Mouse (Mus musculus): ENCODE results near the gene Lce1k.
"Not testable (repeated sequence)": the region's sequence is repeated elsewhere in the genome, so short reads cannot be mapped to it uniquely, and the experiment has no call there.

Lce1k gene

GRCm38 (mm10) chr3:92807791-92808190 lies at the start of gene Lce1k:
Lce1k (minus strand) TSS chr3:92807891.
- no peak for DNase-seq (ENCODE audit: low spot score)

GRCm38 (mm10) chr3:92851186-92851585 lies 43.5 kb upstream of the Lce1k start, which contains the start of gene Lce1l:
Lce1l (minus strand) TSS chr3:92851286.
- no peak for DNase-seq (ENCODE audit: low spot score)

- DNase-seq (ENCODE audit: low spot score) = no peak
Observed at GRCm38 (mm10) chr3:92827108-92827507, 19.4 kb upstream of the Lce1k start, which contains the start of gene Kprp. Kprp (minus strand) TSS chr3:92827247.

DNA sequence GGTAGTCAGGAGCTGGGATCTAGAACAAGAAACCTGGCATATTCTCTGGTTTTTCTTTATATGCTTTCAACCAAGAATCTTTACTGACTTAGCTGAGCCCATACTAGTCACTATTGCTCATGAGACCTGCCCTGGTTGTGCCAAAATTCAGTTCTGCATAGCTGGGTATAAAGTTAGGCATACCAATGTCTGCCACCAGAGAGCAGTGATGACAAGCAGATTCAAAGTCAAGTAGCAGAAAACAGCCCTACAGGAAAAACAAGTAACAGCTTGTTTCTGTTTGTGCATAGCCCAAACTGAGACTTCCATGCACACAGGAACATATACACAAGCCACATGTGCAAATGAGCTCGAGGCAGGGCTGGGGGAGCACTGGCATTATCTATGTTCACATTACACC lies 18.1 kb upstream of the Lce1k start:
- DNase-seq (ENCODE audit: low spot score) = no peak

GRCm38 (mm10) chr3:92816036-92816435 lies 8.3 kb upstream of the Lce1k start:
- DNase-seq (ENCODE audit: low spot score) = not testable (repeated sequence)

- no peak for DNase-seq (ENCODE audit: low spot score)
Observed at GRCm38 (mm10) chr3:92815581-92815980, 7.9 kb upstream of the Lce1k start.

- no peak for DNase-seq (ENCODE audit: low spot score)
Observed at GRCm38 (mm10) chr3:92790414-92790813, 17.3 kb downstream of the Lce1k start, which contains the start of gene Lce1j. Lce1j (minus strand) TSS chr3:92790514.

- DNase-seq (ENCODE audit: low spot score) = no peak
Observed at GRCm38 (mm10) chr3:92778799-92779198, 28.9 kb downstream of the Lce1k start, which contains the start of gene Lce1i. Lce1i (minus strand) TSS chr3:92778899.

DNA sequence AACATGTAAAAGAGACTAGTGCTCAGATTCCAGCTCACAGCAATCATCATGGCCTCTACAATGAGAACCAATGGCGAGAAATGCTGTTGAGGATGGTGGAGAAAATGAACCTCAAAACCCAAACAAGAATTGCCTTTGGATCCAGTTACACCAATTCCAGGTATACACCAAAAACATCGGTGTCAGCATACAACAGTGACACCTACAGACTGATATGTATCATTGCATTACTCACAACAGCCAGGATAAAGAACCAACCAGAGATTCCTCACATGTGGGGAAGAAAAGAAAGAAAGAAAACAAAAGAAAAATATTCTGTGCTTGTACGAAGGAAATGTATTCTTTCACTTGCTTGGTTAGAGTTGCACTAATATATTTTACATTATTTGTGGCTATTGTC lies 36.1 kb downstream of the Lce1k start:
- no peak for DNase-seq (ENCODE audit: low spot score)

DNA sequence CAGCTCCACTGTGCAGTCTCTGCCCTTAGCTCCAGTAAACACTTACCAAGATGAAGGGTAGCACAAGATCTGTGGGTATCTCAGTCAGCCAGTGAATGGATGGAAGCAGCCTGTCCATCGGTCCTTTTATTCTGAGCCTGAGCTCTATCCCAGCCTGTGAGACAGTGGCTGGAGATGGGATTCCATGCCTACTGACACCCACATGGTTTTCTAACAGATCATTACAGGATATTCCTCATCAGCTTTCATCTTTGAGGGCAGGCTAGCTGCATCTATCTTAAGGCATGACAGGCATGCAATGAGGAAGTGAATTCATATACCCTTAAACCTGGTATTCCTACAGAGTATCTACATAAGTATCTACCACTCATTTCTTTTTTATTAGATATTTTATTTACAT lies 42.7 kb downstream of the Lce1k start, which contains the start of gene Lce1h:
TSS of gene Lce1h (minus strand) at position 101 of the 400 bp plus-strand sequence.
- no peak for DNase-seq (ENCODE audit: low spot score)

Measured in layer of hippocampus, adult 9-10 months (tissue).